Mouse (Mus musculus): Measurements from ENCODE around the gene Stard8. TPM values are rescaled to one million over a fixed set of nuclear protein-coding genes. Genes with fewer than 3 reads are reported as not detected.

Gene Stard8
- polyA plus RNA-seq, 1 experiment from 2014 or later = 7.4 TPM

DNA sequence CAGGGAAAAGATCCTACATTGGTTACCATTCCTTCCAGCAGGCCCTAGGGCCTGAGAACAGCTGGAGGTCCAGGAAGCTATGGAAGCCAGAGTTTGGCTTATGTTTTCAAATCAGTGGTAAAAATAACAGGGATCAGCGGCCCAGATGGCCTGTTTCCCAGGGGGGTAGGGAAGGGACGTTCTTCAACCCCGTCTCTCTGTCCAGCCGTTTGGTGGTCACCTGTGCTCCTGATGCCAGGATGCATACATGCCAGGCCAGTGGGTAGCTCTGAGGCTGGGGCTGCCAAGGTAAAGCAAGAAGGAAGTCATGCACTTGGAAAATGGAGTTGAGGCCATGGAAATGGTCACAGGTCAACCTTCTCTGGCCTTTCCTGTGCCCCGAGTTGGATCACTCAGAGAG lies 7.5 kb downstream of the Stard8 start:
- no peaks in the 10 kb centered on the region for H3K4me1 ChIP-seq (replicated peaks; ENCODE audit: control insufficient read depth, insufficient read depth, low read length)
- no peak for DNase-seq (ENCODE audit: low spot score)
- 84% methylated on average over 5 of the region's 5 CpGs for WGBS
- H3K9ac ChIP-seq (ENCODE audit: low read depth, low read length) = no peak overlapping the region
- ATAC-seq (replicated peaks; ENCODE audit: low FRiP score) = no peak
- no peak overlapping the region for H3K4me3 ChIP-seq (ENCODE audit: low read depth, low read length)
- H3K4me2 ChIP-seq = no peak overlapping the region
- H3K27me3 ChIP-seq (replicated peaks; ENCODE audit: control insufficient read depth, insufficient read depth, low read length) = peaks cover 13% of the 10 kb centered on the region
- no peaks in the 10 kb centered on the region for H3K9me3 ChIP-seq (ENCODE audit: control insufficient read depth, low read length)
- H3K27ac ChIP-seq (ENCODE audit: low read depth, low read length) = no peak overlapping the region
- no peaks in the 10 kb centered on the region for H3K36me3 ChIP-seq (ENCODE audit: control insufficient read depth, insufficient read depth, low read length)

DNA sequence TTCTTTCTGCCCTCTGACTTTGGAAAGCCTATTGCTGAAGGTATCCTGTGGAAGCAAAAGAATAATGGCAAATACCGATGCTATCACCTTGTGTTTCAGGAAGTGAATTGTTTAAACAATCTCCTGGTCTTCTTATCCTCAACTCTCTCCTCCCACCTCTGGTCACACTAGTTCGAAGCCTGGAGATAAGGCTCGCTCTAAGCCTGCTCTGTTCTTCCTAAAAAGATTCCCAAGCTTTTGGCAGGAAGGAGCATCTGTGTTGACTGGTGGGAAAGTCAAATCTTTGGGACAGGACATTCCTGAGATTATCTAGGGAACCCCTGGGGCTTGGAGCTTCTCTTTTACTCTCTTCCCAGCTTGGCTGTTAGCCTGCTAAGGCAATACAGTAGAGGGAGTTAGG lies 8.2 kb downstream of the Stard8 start:
- DNase-seq (ENCODE audit: low spot score) = no peak
- Histone ChIP-seq H3K4me3 (ENCODE audit: low read depth, low read length) (no peak overlapping the region), H3K4me2 (no peak overlapping the region), H3K36me3 (ENCODE audit: control insufficient read depth, insufficient read depth, low read length) (no peaks in the 10 kb centered on the region), H3K27me3 (replicated peaks; ENCODE audit: control insufficient read depth, insufficient read depth, low read length) (peaks cover 13% of the 10 kb centered on the region), H3K9me3 (ENCODE audit: control insufficient read depth, low read length) (no peaks in the 10 kb centered on the region), H3K27ac (ENCODE audit: low read depth, low read length) (no peak overlapping the region), H3K9ac (ENCODE audit: low read depth, low read length) (no peak overlapping the region), H3K4me1 (replicated peaks; ENCODE audit: control insufficient read depth, insufficient read depth, low read length) (no peaks in the 10 kb centered on the region)
- 34% methylated on average over 3 of the region's 3 CpGs for WGBS
- ATAC-seq (replicated peaks; ENCODE audit: low FRiP score) = no peak

DNA sequence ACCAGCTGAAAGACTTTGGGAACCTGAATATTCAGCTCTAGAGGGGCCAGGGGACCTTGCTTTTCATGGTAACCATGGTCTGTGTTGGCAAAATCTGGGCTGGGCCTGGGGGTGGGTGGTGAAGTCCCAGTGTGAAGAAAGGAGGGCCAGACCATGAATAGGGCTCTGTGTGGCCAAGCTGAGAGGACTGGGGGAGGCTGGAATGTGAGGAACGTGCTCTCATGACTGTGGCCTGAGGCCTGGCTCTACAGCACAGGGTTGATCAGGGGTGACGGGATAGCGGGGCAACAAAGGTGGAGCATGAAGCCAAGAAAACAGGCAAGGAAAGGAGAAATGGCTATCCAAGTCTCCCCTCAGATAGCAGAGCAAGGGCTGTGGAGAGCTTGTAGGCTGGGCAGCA lies 9.4 kb downstream of the Stard8 start:
- Histone ChIP-seq H3K27me3 (replicated peaks; ENCODE audit: control insufficient read depth, insufficient read depth, low read length) (peaks cover 14% of the 10 kb centered on the region), H3K4me3 (ENCODE audit: low read depth, low read length) (no peak overlapping the region), H3K9me3 (ENCODE audit: control insufficient read depth, low read length) (no peaks in the 10 kb centered on the region), H3K36me3 (ENCODE audit: control insufficient read depth, insufficient read depth, low read length) (no peaks in the 10 kb centered on the region), H3K4me2 (no peak overlapping the region), H3K9ac (ENCODE audit: low read depth, low read length) (no peak overlapping the region), H3K4me1 (replicated peaks; ENCODE audit: control insufficient read depth, insufficient read depth, low read length) (0 out of 2 replicates have a peak, but pooled peaks cover 2% of the 10 kb centered on the region), H3K27ac (ENCODE audit: low read depth, low read length) (no peak overlapping the region)
- ATAC-seq (replicated peaks; ENCODE audit: low FRiP score) = no peak
- 87% methylated on average over 3 of the region's 3 CpGs for WGBS
- DNase-seq (ENCODE audit: low spot score) = no peak

DNA sequence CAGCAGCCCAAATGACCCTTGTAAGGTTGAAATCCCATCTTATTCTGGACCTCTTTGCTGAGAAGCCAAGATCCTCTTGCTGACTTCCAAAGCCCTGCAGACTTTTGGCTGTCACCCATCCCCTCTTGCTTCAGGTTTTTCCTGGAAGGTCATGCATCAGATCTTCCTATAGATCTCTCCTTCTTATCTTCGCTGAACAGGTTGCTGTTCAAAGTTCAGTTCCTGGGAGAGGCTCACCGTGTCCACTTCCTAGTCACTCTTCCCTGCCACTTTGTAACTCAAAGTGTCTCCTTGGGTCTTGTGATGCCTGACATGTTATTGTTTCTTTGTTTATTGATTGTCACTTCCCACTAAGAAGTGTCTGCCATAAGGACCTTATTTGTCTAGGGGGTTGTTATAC lies 12.7 kb downstream of the Stard8 start:
- DNase-seq (ENCODE audit: low spot score) (no peak), ATAC-seq (replicated peaks; ENCODE audit: low FRiP score) (no peak)
- Histone ChIP-seq H3K4me3 (ENCODE audit: low read depth, low read length) (no peak overlapping the region), H3K4me2 (no peak overlapping the region), H3K36me3 (ENCODE audit: control insufficient read depth, insufficient read depth, low read length) (no peaks in the 10 kb centered on the region), H3K27me3 (replicated peaks; ENCODE audit: control insufficient read depth, insufficient read depth, low read length) (peaks cover 18% of the 10 kb centered on the region), H3K9ac (ENCODE audit: low read depth, low read length) (no peak overlapping the region), H3K9me3 (ENCODE audit: control insufficient read depth, low read length) (no peaks in the 10 kb centered on the region), H3K27ac (ENCODE audit: low read depth, low read length) (no peak overlapping the region), H3K4me1 (replicated peaks; ENCODE audit: control insufficient read depth, insufficient read depth, low read length) (0 out of 2 replicates have a peak, but pooled peaks cover 2% of the 10 kb centered on the region)
- WGBS = 57% methylated on average over 2 of the region's 2 CpGs

DNA sequence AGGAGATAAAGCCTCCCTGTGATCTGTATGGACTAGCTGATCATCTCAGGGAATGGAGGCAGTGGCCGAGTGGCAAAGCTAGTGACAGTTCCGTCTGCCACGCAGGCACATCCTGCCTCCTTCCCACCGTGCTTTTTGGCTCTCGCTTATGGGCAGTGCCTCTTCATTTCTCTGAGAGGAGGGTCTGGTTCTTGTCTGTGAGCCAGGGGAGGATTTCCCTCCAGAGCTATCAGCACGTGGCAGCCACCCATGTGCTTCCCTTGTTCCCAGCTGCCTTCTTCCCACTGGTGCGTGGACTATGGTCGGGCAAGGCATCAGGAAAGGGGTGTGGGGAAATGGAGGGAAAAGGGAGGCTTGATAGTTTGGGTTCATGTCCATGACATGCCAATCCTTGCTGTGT lies 13.9 kb downstream of the Stard8 start:
- no peak overlapping the region for H3K4me2 ChIP-seq

DNA sequence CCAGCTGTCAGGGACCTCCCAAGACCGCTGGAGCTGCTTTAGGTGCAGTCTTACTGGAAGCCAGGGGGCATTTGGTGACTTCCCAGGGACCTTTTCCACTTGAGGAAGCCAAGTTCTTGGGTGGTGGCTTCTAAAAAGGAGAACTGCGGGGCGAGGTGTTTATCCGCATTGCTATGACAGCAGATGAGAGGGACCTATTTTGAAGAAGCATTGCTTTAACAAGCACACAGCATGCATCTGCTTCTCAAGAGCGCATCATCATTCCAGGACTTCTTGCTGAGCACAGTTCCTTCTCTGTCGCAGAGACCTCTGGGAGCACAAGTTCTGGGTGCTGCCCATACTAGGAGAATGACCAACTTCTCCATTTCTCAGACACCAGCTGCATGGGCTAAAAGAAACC lies 14.8 kb downstream of the Stard8 start:
- 63% methylated on average over 6 of the region's 6 CpGs for WGBS
- Histone ChIP-seq H3K4me1 (replicated peaks; ENCODE audit: control insufficient read depth, insufficient read depth, low read length) (0 out of 2 replicates have a peak, but pooled peaks cover 2% of the 10 kb centered on the region), H3K27me3 (replicated peaks; ENCODE audit: control insufficient read depth, insufficient read depth, low read length) (peaks cover 19% of the 10 kb centered on the region), H3K4me2 (no peak overlapping the region), H3K9me3 (ENCODE audit: control insufficient read depth, low read length) (no peaks in the 10 kb centered on the region), H3K36me3 (ENCODE audit: control insufficient read depth, insufficient read depth, low read length) (no peaks in the 10 kb centered on the region), H3K27ac (ENCODE audit: low read depth, low read length) (no peak overlapping the region), H3K4me3 (ENCODE audit: low read depth, low read length) (no peak overlapping the region), H3K9ac (ENCODE audit: low read depth, low read length) (no peak overlapping the region)
- ATAC-seq (replicated peaks; ENCODE audit: low FRiP score) (no peak), DNase-seq (ENCODE audit: low spot score) (no peak)

More for the DNA sequence above, 13.9 kb downstream of the Stard8 start:
- ATAC-seq (replicated peaks; ENCODE audit: low FRiP score) (no peak), DNase-seq (ENCODE audit: low spot score) (no peak)
- 48% methylated on average over 8 of the region's 8 CpGs for WGBS
- Histone ChIP-seq H3K9me3 (ENCODE audit: control insufficient read depth, low read length) (no peaks in the 10 kb centered on the region), H3K4me1 (replicated peaks; ENCODE audit: control insufficient read depth, insufficient read depth, low read length) (0 out of 2 replicates have a peak, but pooled peaks cover 2% of the 10 kb centered on the region), H3K27ac (ENCODE audit: low read depth, low read length) (no peak overlapping the region), H3K4me3 (ENCODE audit: low read depth, low read length) (no peak overlapping the region), H3K27me3 (replicated peaks; ENCODE audit: control insufficient read depth, insufficient read depth, low read length) (peaks cover 18% of the 10 kb centered on the region), H3K36me3 (ENCODE audit: control insufficient read depth, insufficient read depth, low read length) (no peaks in the 10 kb centered on the region), H3K9ac (ENCODE audit: low read depth, low read length) (no peak overlapping the region)

DNA sequence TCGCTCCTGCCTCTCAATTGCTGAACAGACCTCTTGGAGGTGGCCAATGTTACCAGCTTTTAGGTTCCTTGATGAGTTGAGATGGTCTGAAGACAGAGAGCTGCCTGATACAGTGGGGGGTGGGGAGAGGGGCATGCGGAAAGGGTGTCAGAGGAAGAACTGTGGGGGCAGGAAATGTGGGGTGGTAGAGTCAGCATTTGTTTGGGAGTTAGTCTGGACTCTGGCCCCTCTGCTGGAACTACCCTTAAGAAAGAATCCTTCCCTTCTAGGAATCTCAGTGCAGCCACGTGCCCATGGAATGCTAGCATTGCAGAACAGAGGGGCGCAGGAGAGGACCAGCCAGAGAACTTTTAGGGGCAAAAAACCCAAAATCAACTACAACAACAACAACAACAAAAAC lies 16.3 kb downstream of the Stard8 start:
- no peaks in the 10 kb centered on the region for H3K9me3 ChIP-seq (ENCODE audit: control insufficient read depth, low read length)
- H3K4me2 ChIP-seq = no peak overlapping the region
- 69% methylated on average over 4 of the region's 4 CpGs for WGBS
- H3K9ac ChIP-seq (ENCODE audit: low read depth, low read length) = no peak overlapping the region
- ATAC-seq (replicated peaks; ENCODE audit: low FRiP score) = no peak
- 0 out of 2 replicates have a peak, but pooled peaks cover 2% of the 10 kb centered on the region for H3K4me1 ChIP-seq (replicated peaks; ENCODE audit: control insufficient read depth, insufficient read depth, low read length)
- H3K27ac ChIP-seq (ENCODE audit: low read depth, low read length) = no peak overlapping the region
- H3K27me3 ChIP-seq (replicated peaks; ENCODE audit: control insufficient read depth, insufficient read depth, low read length) = peaks cover 14% of the 10 kb centered on the region
- no peaks in the 10 kb centered on the region for H3K36me3 ChIP-seq (ENCODE audit: control insufficient read depth, insufficient read depth, low read length)
- H3K4me3 ChIP-seq (ENCODE audit: low read depth, low read length) = no peak overlapping the region
- DNase-seq (ENCODE audit: low spot score) = no peak

DNA sequence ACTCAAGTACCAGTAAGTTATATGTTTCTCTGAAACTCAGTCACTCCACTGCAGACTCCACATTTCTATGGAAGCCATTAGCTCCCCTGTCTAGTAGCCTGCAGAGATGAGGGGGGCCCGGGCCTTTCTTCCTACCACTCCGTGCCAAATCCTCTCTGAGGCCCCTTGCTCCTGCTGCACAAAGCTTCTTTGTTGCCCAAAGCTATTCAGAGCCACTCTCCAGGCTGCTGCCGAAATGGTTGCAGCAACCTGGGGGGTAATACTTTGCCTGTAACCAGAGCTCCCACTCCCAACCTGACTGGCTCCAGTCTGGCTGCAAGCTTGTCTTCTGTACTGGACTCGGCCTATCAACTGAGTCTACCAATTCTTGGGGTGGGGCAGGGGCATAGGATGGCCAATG lies 17.2 kb downstream of the Stard8 start:
- Histone ChIP-seq H3K4me3 (ENCODE audit: low read depth, low read length) (no peak overlapping the region), H3K4me2 (no peak overlapping the region), H3K27me3 (replicated peaks; ENCODE audit: control insufficient read depth, insufficient read depth, low read length) (peaks cover 20% of the 10 kb centered on the region), H3K36me3 (ENCODE audit: control insufficient read depth, insufficient read depth, low read length) (no peaks in the 10 kb centered on the region), H3K27ac (ENCODE audit: low read depth, low read length) (no peak overlapping the region), H3K9ac (ENCODE audit: low read depth, low read length) (no peak overlapping the region), H3K4me1 (replicated peaks; ENCODE audit: control insufficient read depth, insufficient read depth, low read length) (0 out of 2 replicates have a peak, but pooled peaks cover 2% of the 10 kb centered on the region), H3K9me3 (ENCODE audit: control insufficient read depth, low read length) (no peaks in the 10 kb centered on the region)
- WGBS = 63% methylated on average over 4 of the region's 4 CpGs
- ATAC-seq (replicated peaks; ENCODE audit: low FRiP score) = no peak
- no peak for DNase-seq (ENCODE audit: low spot score)

DNA sequence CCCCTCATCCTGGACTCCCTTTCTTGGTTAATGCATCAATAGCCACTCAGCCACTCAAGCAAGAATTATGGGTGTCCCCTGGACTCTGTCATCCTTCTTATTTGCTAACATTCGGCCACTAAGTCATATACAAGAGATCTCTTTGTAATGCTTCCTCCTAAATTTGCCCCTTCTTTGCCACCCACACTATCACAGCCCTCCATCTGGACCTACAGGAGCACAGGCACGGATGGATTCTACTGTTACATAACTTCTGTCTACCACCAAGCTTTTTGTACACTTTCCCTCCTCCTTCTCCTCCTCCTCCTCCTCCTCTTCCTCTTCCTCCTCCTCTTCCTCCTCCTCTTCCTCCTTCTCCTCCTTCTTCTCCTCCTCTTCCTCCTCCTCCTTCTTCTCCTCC lies 18.5 kb downstream of the Stard8 start:
- ATAC-seq (replicated peaks; ENCODE audit: low FRiP score) (no peak), DNase-seq (ENCODE audit: low spot score) (no peak)
- H3K27ac ChIP-seq (ENCODE audit: low read depth, low read length) = no peak overlapping the region
- no peaks in the 10 kb centered on the region for H3K9me3 ChIP-seq (ENCODE audit: control insufficient read depth, low read length)
- no peak overlapping the region for H3K9ac ChIP-seq (ENCODE audit: low read depth, low read length)
- no peak overlapping the region for H3K4me2 ChIP-seq
- peaks cover 25% of the 10 kb centered on the region for H3K27me3 ChIP-seq (replicated peaks; ENCODE audit: control insufficient read depth, insufficient read depth, low read length)
- no peak overlapping the region for H3K4me3 ChIP-seq (ENCODE audit: low read depth, low read length)
- H3K4me1 ChIP-seq (replicated peaks; ENCODE audit: control insufficient read depth, insufficient read depth, low read length) = 0 out of 2 replicates have a peak, but pooled peaks cover 2% of the 10 kb centered on the region
- 46% methylated on average over 2 of the region's 2 CpGs for WGBS
- H3K36me3 ChIP-seq (ENCODE audit: control insufficient read depth, insufficient read depth, low read length) = no peaks in the 10 kb centered on the region
